Mouse (Mus musculus) ZHBTc4 (cell line): ENCODE data around the gene Kidins220.

Experiments
- DNase-seq: peaks from one replicate; pipeline ENCODE4 v3.0.0-alpha.2; 2011; ENCODE audit warnings: low read depth, low spot score

Gene Kidins220

DNA sequence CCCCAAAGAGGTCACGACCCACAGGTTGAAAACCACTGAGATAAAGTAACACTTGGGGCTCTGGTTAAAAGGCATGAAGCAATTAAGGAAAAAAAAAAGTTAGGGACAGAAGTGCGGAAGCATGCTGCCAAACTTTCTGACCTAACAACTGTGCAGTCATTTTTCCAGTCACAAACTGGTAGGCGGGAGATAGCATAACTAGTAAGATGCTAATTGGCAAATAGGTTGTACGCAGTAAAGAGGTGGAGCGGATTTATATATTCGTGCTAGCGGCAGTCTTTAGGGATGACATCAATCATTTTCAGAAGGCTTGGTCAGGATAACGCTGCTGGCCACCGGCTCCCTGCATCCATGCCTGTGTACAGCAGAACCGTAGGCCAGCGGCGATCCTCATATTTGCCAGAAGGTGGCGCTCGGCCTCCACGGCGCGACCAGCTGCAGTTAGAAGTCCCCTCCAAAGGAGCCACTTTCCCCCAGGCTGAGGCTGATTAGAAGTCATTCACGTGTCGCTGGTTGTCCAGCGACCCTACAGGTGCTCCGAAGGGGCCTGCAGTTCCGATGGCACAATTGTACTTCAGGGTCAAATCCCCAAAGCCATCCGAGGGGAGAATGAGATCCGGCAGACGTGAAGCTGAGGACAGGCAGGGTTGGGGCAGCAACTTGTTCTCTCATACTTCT is 117.4 kb downstream of the Kidins220 start:
- DNase-seq, result peak; percentile 88

GRCm38 (mm10) chr12:25092751-25093211 is 118.1 kb downstream of the Kidins220 start:
- peak; percentile 67 for DNase-seq

DNA sequence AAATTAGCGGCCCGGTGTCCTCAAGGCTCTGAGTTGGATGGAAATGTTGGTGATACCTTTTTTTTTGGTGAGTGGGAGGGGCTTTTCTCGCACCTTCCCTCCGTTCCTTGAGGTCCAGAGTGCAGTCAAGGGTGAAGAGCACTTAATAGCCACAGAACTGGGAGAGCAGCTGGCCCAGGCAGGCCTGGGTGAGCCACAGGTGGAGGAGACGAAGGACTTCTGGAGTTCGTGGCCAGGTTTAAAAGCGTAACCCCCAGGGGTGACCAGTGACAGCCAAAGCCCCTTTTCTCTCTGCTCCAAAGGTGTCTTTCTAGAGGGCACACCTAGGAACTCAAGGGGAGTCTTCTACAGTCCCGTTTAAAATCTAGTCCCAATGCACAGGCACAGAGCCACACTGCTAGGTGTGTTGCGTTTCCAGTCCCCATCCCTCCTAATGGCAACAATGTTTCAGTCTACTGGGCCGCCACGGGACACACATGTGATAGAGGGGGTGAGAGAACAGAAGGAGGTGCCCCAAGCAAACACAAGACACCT is 118.6 kb downstream of the Kidins220 start:
- DNase-seq, result no peak

DNA sequence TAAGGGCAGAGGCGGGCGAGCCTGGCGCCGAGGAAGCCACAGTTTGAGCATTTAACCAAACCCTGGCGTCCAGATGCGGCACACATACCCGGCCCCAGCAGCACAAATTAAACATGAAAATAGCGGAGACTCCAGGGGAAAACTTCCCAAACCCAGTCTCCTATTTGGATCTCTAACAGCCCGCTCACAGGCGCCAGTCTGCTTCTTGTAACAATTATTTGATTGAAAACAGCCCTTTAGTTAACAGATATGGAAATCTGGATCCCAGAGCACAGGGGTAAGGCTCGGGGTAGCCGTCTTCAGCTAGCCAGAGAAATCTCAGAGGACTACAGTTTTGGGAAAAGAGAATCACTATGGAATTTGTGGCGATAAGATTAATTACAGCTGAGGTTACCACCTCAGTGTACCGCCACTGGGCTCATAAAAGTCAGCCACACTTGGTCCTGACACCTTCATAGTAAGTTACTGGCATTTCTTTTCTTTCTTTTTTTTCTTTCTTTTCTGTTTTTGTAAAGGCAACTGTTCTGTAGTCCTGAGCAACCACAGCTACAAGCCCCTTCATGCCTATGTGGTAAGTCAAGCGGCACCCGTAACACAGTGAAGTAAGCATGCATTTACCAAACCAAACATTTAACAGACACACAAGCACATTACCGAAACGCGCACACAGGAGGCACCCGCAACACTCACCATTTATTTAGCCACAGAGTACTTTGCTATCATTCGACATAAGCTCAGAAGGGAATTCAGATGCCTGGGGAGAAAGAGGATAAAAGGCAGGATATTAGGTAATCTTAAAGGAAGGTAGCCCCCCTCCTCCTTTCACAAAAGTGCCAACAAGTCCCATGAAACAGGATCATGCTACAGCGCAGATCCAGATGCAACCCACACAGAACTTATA is 120.1 kb downstream of the Kidins220 start:
- DNase-seq, result no peak

DNA sequence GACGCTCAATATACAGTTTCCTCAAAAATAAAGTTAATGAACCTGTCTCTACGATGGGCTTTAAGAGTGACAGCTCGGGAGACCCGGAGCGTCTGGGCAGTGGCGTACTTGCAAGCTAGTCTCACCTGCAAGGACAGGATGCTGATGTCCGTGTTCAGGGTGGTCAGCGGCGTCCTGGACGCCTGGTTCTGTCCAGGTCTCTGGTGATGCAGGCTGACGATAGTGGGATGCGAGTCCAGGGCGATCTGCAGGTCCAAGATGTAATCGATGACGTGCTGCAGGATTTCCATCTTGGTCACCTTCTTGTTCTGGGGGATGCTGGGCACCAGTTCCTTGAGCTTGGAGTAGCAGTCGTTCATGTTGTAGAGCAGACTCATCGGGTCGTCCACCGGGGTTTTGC is 120.8 kb downstream of the Kidins220 start:
- DNase-seq, result no peak

GRCm38 (mm10) chr12:25095974-25096639 is 121.4 kb downstream of the Kidins220 start:
- DNase-seq, result peak; percentile 98

GRCm38 (mm10) chr12:25096640-25097051 is 121.9 kb downstream of the Kidins220 start:
- no peak for DNase-seq

DNA sequence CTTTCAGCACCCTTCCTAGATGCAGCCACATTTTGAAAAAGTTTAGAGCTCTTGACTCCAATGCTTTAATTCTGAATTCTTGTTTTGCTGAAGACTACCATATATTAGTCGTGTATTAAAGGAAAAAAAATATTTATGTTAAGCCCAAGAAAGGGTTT is 122.2 kb downstream of the Kidins220 start, which contains the start of gene Id2:
Id2 (minus strand) TSS at position 89 of the 158 bp plus-strand sequence.
- no peak for DNase-seq

GRCm38 (mm10) chr12:25097210-25098160 is 122.8 kb downstream of the Kidins220 start:
- DNase-seq, result no peak

GRCm38 (mm10) chr12:25098161-25098550 is 123.4 kb downstream of the Kidins220 start:
- no peak for DNase-seq

DNA sequence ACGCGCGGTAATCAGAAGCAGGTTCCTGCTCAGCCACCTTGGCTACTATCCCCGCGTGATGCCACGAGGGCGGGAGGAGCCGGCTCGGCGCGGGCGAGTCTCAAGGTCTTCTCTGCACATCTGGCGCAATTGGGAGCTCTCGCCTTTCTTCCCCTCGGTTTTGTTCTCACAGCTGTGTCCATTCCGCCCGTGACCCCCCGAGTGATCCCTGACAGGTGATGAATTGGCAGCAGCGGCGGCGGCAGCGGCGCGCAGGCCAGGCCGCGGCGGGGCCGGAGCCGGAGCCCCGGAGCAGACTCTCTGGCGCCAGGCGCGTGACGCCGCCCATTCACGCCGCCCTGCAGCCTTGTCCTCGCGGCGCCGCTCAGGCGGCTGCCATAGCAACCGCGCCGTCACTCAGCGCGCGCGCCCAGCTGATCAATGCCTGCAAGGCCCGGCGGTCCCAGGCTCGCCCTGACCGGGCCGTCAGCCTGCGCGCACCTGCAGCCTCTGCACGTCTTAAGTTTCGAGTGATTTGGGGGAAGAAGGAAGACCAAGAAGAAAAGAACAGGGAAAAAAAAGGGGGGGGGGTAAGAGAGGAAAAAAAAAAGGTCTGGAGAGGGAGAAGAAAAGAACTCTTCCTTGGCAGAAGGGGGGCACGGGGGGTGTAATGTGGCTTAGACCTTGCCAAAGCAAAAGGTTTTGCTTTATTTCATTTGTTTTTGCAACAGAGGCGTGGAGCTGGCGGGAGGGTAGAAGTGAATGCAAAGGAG is 124.0 kb downstream of the Kidins220 start:
- peak; percentile 96 for DNase-seq

DNA sequence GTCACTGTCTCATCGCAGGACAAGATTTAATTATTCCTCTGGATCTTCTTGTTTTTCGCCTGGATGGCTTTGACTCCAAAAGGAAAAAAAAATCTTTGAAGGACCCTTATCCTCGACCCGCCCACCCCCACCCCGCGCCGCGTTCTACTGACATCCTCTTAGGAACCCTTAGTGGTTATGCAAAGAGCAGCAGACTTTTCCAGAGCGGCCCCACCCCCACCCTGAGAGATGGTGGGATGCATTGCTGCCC is 124.5 kb downstream of the Kidins220 start:
- peak; percentile 71 for DNase-seq

DNA sequence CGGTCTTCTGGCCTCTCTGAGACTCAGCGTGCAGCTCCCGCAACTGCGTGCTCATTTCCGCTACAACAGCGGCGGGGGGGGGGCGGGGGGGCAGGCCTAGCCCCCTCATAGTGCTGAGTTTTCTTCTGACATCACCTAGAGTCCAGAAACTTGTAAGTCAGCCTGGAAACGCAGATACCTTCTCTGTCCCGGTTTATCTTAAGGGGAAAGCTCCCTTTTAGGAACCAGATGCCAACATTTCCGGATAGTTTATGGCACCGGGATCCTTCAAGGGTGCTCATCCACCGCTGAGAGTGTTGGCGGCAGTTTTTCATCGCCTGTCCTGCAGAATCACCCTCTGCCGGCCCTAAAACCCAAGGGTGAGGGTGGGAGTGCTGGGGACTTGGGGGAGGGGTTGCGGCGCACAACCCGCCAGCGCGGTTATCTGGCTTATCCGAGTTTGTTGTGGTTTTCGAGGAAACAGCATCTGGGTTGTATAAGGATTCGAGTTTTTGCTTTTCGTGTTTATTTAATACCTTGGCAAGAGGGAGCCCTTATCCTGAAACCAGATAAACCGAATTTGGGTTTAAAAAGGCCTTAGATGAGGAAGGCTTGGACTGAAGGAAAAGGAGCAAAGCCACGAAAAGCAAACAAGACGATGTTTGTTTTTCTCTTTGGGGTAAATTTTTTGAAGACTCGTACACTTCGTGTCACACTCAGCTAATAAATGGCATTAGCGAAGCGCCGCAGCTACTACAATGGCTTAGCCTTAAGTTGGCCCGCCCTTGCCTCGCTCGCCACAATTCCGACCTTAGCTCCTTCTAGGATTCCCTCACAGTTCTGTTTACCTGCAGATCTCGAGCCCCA is 125.1 kb downstream of the Kidins220 start:
- peak; percentile 45 for DNase-seq

DNA sequence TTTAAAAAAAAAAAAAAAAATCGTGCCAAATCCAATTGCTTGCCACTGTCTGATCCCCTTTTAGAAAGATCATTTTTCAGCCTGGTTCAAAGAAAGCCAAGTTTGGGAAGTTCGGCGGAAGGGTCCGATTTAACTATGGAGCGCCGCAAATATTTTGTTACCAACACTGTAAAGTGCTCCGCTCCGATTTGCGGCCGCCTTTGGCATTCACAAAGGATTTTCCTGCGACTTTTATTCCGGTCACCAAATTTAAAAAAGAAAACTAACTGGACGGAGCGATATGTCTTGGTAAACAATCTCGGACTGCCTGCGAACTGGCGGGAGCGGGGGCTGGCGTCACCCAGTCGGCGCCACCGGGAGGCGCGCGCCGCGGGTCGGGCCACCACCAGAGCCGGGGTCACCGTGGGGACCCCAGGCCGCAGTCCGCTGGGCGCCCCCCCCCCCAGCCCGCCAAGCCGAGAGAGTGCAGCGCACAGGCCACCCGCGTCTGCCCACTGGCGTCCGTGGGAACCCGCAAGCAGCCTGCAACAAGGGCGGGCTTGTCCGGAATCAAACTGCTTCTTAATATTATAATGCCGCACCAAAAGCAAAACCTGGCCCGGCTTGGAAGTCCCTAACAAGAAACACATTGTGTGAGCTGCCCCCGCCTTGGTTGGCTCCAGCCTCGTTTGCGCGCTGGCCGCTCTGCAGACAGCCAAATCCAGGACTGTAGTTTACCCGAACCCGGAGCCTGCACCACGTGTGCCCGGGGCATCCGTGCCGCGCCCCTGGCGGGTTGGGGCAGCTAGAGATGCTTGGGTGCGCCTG is 125.9 kb downstream of the Kidins220 start:
- peak; percentile 64 for DNase-seq

DNA sequence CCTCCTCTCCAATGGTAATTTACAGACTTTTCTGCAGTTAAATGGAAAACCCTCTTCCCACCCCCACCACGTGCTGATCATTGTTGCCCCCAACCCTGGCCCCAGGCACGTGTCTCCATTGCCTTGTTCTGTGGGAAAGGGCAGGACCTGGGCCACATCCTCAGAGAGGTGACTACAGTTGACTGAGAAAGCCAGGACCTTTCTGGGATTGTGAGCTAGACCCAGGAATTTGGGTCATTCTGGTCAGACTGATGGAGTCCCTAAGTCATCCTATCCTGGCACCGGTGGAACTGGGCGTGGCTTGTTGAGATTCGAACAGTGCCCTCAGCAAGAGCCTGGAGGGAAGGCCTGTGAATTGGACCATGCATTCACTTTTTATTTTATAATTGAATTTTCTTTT is 126.7 kb downstream of the Kidins220 start:
- DNase-seq, result peak; percentile 37

DNA sequence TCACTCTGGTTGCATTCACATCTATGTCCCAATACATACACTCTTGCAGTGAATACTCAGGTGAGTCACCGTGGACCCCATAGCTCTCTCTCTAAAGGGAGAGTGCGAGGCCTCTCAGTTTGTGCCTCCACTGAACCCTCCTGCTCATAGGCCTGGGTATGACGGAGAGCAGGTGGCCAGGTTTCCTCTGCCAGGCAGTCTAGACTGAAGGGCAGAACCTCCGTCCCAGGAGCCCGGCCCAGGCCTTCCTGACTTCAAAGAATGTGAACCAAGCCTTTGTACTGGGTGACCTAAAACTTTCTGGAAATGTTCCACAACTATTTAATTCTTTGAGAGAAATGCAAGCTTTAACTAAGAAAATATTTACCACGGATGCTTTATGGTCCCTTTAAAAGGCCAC is 129.2 kb downstream of the Kidins220 start:
- no peak for DNase-seq

DNA sequence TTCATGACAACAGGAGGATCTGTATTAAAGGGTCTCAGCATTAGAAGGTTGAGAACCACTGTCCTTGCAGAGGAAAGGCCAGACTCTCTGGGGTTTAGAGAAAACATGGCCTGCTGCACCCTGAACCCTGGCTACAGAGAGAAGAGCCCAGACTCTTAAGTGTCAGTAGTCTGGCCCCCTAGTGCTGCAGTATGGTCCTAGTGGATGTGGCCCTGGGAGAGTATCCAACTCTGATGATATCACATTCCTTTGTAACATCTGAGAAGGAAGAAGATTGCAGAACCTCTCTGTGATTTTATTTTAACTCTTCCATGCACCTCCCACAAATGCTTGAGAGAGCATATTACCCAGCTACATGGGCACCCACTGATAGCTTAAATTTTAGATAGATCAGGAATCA is 129.8 kb downstream of the Kidins220 start:
- no peak for DNase-seq

DNA sequence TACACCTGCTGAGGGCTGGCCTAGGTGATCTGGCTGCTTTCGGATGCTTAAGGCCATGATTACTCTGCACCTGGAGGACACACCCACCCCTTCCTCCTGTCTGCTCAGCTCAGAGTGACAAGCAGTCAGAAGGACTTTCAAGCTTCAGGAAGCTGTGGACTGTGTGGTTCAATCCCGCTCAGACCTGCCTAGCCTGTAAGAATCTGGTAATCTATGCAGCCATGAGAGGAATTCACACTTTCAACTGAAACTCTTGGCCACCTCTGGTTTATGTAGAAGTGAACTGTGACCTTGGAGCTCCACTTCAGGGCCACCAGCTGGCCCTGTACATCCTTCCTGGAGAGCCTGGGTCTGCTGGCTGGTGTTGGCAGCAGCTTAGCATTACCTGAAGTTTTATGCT is 134.1 kb downstream of the Kidins220 start:
- peak; percentile 44 for DNase-seq
